Mouse (Mus musculus) E14TG2a.4 (cell line): ENCODE data around the gene Atp6v1c2.

Experiments used
- CTCF ChIP-seq: conservative IDR thresholded peaks from 2 replicates; pipeline ENCODE4 v1.5.1; 2014; ENCODE audit warnings: low read length
- POU5F1 ChIP-seq: IDR thresholded peaks from 2 replicates; pipeline ENCODE4 v1.6.1; 2014; ENCODE audit warnings: low read length, borderline replicate concordance

DNA sequence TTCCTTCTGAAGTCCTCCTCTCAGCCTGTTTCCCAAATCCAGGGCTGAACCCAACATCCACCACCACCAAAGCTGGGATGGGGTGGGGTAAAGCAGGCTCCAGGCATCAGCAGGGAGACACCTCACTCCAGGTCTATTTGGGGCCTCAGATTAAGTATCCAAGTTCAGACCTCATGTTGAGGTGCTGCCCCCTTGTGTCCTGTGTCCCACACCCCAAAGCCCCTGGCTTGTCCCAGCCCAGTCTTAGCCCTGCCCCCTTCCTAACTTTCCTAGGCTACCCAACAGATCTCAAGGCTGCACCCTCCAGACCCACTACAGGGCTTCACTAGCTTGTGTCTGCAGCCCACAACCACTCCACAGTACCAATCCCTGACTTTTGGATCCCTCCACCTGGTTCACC lies 87.1 kb downstream of the Atp6v1c2 start:
- TF ChIP-seq CTCF: no peak
- TF ChIP-seq POU5F1: no peak
